Mouse (Mus musculus): ENCODE measurements around the gene Clk4. TPM values are rescaled to one million over a fixed set of nuclear protein-coding genes. Genes with fewer than 3 reads are reported as not detected.

Gene Clk4
- polyA plus RNA-seq, 1 experiment from 2014 or later = 159 TPM

GRCm38 (mm10) chr11:51293956-51294530 is 32.5 kb downstream of the Clk4 start:
- Histone ChIP-seq H3K27me3 (ENCODE audit: control insufficient read depth, insufficient read depth, low read length) (no peaks in the 10 kb centered on the region; the same call in 1 of the 2 replicates), H3K27ac (replicated peaks; ENCODE audit: low read depth, low read length) (no peak overlapping the region), H3K4me1 (ENCODE audit: control insufficient read depth, insufficient read depth, low read length) (0 out of 2 replicates have a peak, but pooled peaks cover 3% of the 10 kb centered on the region), H3K4me3 (replicated peaks; ENCODE audit: low read depth, low read length) (no peak overlapping the region), H3K4me2 (ENCODE audit: low read length) (no peak overlapping the region), H3K36me3 (ENCODE audit: control insufficient read depth, insufficient read depth, low read length) (no peaks in the 10 kb centered on the region), H3K9ac (replicated peaks; ENCODE audit: low read length) (no peak overlapping the region), H3K9me3 (ENCODE audit: control insufficient read depth, low read length) (no peaks in the 10 kb centered on the region)
- DNase-seq (no peak), ATAC-seq (ENCODE audit: low FRiP score, low TSS enrichment) (no peak)
- WGBS = 70% methylated on average over 2 of the region's 2 CpGs

- no peaks in the 10 kb centered on the region for H3K36me3 ChIP-seq (ENCODE audit: control insufficient read depth, insufficient read depth, low read length)
Measured at GRCm38 (mm10) chr11:51295742-51296141, 34.2 kb downstream of the Clk4 start.

GRCm38 (mm10) chr11:51298691-51299090 is 37.2 kb downstream of the Clk4 start:
- H3K4me2 ChIP-seq (ENCODE audit: low read length) = no peak overlapping the region
- WGBS = 89% methylated on average over 4 of the region's 4 CpGs
- ATAC-seq (ENCODE audit: low FRiP score, low TSS enrichment) = no peak
- H3K4me1 ChIP-seq (ENCODE audit: control insufficient read depth, insufficient read depth, low read length) = no peaks in the 10 kb centered on the region
- no peak overlapping the region for H3K9ac ChIP-seq (replicated peaks; ENCODE audit: low read length)
- no peak overlapping the region for H3K27ac ChIP-seq (replicated peaks; ENCODE audit: low read depth, low read length)
- no peak overlapping the region for H3K4me3 ChIP-seq (replicated peaks; ENCODE audit: low read depth, low read length)
- no peaks in the 10 kb centered on the region for H3K36me3 ChIP-seq (ENCODE audit: control insufficient read depth, insufficient read depth, low read length)
- no peaks in the 10 kb centered on the region for H3K27me3 ChIP-seq (ENCODE audit: control insufficient read depth, insufficient read depth, low read length)
- H3K9me3 ChIP-seq (ENCODE audit: control insufficient read depth, low read length) = no peaks in the 10 kb centered on the region
- DNase-seq = no peak

More at GRCm38 (mm10) chr11:51295742-51296141, 34.2 kb downstream of the Clk4 start:
- no peak overlapping the region for H3K27ac ChIP-seq (replicated peaks; ENCODE audit: low read depth, low read length)
- no peak overlapping the region for H3K9ac ChIP-seq (replicated peaks; ENCODE audit: low read length)
- ATAC-seq (ENCODE audit: low FRiP score, low TSS enrichment) (no peak), DNase-seq (no peak)
- no peaks in the 10 kb centered on the region for H3K4me1 ChIP-seq (ENCODE audit: control insufficient read depth, insufficient read depth, low read length)
- H3K4me3 ChIP-seq (replicated peaks; ENCODE audit: low read depth, low read length) = no peak overlapping the region
- no peak overlapping the region for H3K4me2 ChIP-seq (ENCODE audit: low read length)
- no peaks in the 10 kb centered on the region for H3K9me3 ChIP-seq (ENCODE audit: control insufficient read depth, low read length)
- WGBS = 85% methylated on average over 3 of the region's 3 CpGs
- H3K27me3 ChIP-seq (ENCODE audit: control insufficient read depth, insufficient read depth, low read length) = no peaks in the 10 kb centered on the region; the same call in 1 of the 2 replicates

GRCm38 (mm10) chr11:51302396-51302795 is 40.9 kb downstream of the Clk4 start:
- no peak for ATAC-seq (ENCODE audit: low FRiP score, low TSS enrichment)
- Histone ChIP-seq H3K36me3 (ENCODE audit: control insufficient read depth, insufficient read depth, low read length) (no peaks in the 10 kb centered on the region), H3K27ac (replicated peaks; ENCODE audit: low read depth, low read length) (no peak overlapping the region), H3K4me2 (ENCODE audit: low read length) (no peak overlapping the region), H3K27me3 (ENCODE audit: control insufficient read depth, insufficient read depth, low read length) (no peaks in the 10 kb centered on the region), H3K9ac (replicated peaks; ENCODE audit: low read length) (no peak overlapping the region), H3K9me3 (ENCODE audit: control insufficient read depth, low read length) (no peaks in the 10 kb centered on the region), H3K4me3 (replicated peaks; ENCODE audit: low read depth, low read length) (no peak overlapping the region), H3K4me1 (ENCODE audit: control insufficient read depth, insufficient read depth, low read length) (no peaks in the 10 kb centered on the region)
- WGBS = 88% methylated on average over 5 of the region's 5 CpGs
- DNase-seq = no peak

GRCm38 (mm10) chr11:51303981-51304553 is 42.5 kb downstream of the Clk4 start:
- Histone ChIP-seq H3K9ac (replicated peaks; ENCODE audit: low read length) (no peak overlapping the region), H3K9me3 (ENCODE audit: control insufficient read depth, low read length) (no peaks in the 10 kb centered on the region)

GRCm38 (mm10) chr11:51308306-51308705 is 46.8 kb downstream of the Clk4 start:
- H3K9ac ChIP-seq (replicated peaks; ENCODE audit: low read length) = no peak overlapping the region
- DNase-seq (no peak), ATAC-seq (ENCODE audit: low FRiP score, low TSS enrichment) (no peak)
- H3K36me3 ChIP-seq (ENCODE audit: control insufficient read depth, insufficient read depth, low read length) = no peaks in the 10 kb centered on the region
- no peak overlapping the region for H3K4me2 ChIP-seq (ENCODE audit: low read length)
- H3K27ac ChIP-seq (replicated peaks; ENCODE audit: low read depth, low read length) = no peak overlapping the region
- H3K27me3 ChIP-seq (ENCODE audit: control insufficient read depth, insufficient read depth, low read length) = no peaks in the 10 kb centered on the region
- no peaks in the 10 kb centered on the region for H3K4me1 ChIP-seq (ENCODE audit: control insufficient read depth, insufficient read depth, low read length)
- H3K9me3 ChIP-seq (ENCODE audit: control insufficient read depth, low read length) = no peaks in the 10 kb centered on the region
- WGBS = 69% methylated on average over 5 of the region's 5 CpGs
- no peak overlapping the region for H3K4me3 ChIP-seq (replicated peaks; ENCODE audit: low read depth, low read length)

More at GRCm38 (mm10) chr11:51303981-51304553, 42.5 kb downstream of the Clk4 start:
- H3K27ac ChIP-seq (replicated peaks; ENCODE audit: low read depth, low read length) = no peak overlapping the region
- H3K4me1 ChIP-seq (ENCODE audit: control insufficient read depth, insufficient read depth, low read length) = no peaks in the 10 kb centered on the region
- no peak overlapping the region for H3K4me3 ChIP-seq (replicated peaks; ENCODE audit: low read depth, low read length)
- H3K27me3 ChIP-seq (ENCODE audit: control insufficient read depth, insufficient read depth, low read length) = no peaks in the 10 kb centered on the region
- H3K4me2 ChIP-seq (ENCODE audit: low read length) = no peak overlapping the region
- DNase-seq = no peak
- no peak for ATAC-seq (ENCODE audit: low FRiP score, low TSS enrichment)
- WGBS = 86% methylated on average over 12 of the region's 12 CpGs
- no peaks in the 10 kb centered on the region for H3K36me3 ChIP-seq (ENCODE audit: control insufficient read depth, insufficient read depth, low read length)

GRCm38 (mm10) chr11:51311846-51312245 is 50.3 kb downstream of the Clk4 start:
- H3K4me1 ChIP-seq (ENCODE audit: control insufficient read depth, insufficient read depth, low read length) = no peaks in the 10 kb centered on the region
- ATAC-seq (ENCODE audit: low FRiP score, low TSS enrichment) (no peak), DNase-seq (no peak)
- 82% methylated on average over 8 of the region's 8 CpGs for WGBS
- H3K27ac ChIP-seq (replicated peaks; ENCODE audit: low read depth, low read length) = no peak overlapping the region
- no peak overlapping the region for H3K9ac ChIP-seq (replicated peaks; ENCODE audit: low read length)
- no peak overlapping the region for H3K4me2 ChIP-seq (ENCODE audit: low read length)
- no peaks in the 10 kb centered on the region for H3K36me3 ChIP-seq (ENCODE audit: control insufficient read depth, insufficient read depth, low read length)
- no peaks in the 10 kb centered on the region for H3K27me3 ChIP-seq (ENCODE audit: control insufficient read depth, insufficient read depth, low read length)
- H3K4me3 ChIP-seq (replicated peaks; ENCODE audit: low read depth, low read length) = no peak overlapping the region
- no peaks in the 10 kb centered on the region for H3K9me3 ChIP-seq (ENCODE audit: control insufficient read depth, low read length)

GRCm38 (mm10) chr11:51315991-51316810 is 54.7 kb downstream of the Clk4 start:
- WGBS = 58% methylated on average over 7 of the region's 7 CpGs
- ATAC-seq (ENCODE audit: low FRiP score, low TSS enrichment) (no peak), DNase-seq (peak; percentile 18)
- H3K4me3 ChIP-seq (replicated peaks; ENCODE audit: low read depth, low read length) = no peak overlapping the region
- no peaks in the 10 kb centered on the region for H3K36me3 ChIP-seq (ENCODE audit: control insufficient read depth, insufficient read depth, low read length)
- no peak overlapping the region for H3K27ac ChIP-seq (replicated peaks; ENCODE audit: low read depth, low read length)
- H3K4me2 ChIP-seq (ENCODE audit: low read length) = no peak overlapping the region
- no peaks in the 10 kb centered on the region for H3K27me3 ChIP-seq (ENCODE audit: control insufficient read depth, insufficient read depth, low read length)
- H3K9me3 ChIP-seq (ENCODE audit: control insufficient read depth, low read length) = no peaks in the 10 kb centered on the region; the same call in 1 of the 2 replicates
- no peaks in the 10 kb centered on the region for H3K4me1 ChIP-seq (ENCODE audit: control insufficient read depth, insufficient read depth, low read length)
- no peak overlapping the region for H3K9ac ChIP-seq (replicated peaks; ENCODE audit: low read length)
